Mouse (Mus musculus): ENCODE results near the gene Rbm34.

Gene Rbm34

GRCm38 (mm10) chr8:126961516-126961915, 9.4 kb downstream of the Rbm34 start:
- no peak for DNase-seq (ENCODE audit: low spot score in 2 of 2)

GRCm38 (mm10) chr8:126951900-126952636, 18.8 kb downstream of the Rbm34 start:
- DNase-seq (ENCODE audit: low spot score in 2 of 2): no peak

GRCm38 (mm10) chr8:126949527-126949926, 21.3 kb downstream of the Rbm34 start:
- DNase-seq (ENCODE audit: low spot score in 2 of 2): no peak

GRCm38 (mm10) chr8:126946444-126946843, 24.4 kb downstream of the Rbm34 start:
- no peak for DNase-seq (ENCODE audit: low spot score in 2 of 2)

GRCm38 (mm10) chr8:126945730-126946163, 25.1 kb downstream of the Rbm34 start, which contains the start of gene Tomm20:
Tomm20 (minus strand) TSS chr8:126945844.
- peak; percentile 96 to 98 for DNase-seq (ENCODE audit: low spot score in 2 of 2)

- DNase-seq (ENCODE audit: low spot score in 2 of 2): peak in 1 of 2 experiments; percentile 26
These were observed 25.8 kb downstream of the Rbm34 start for GRCm38 (mm10) chr8:126944781-126945691.

GRCm38 (mm10) chr8:126943565-126943964, 27.3 kb downstream of the Rbm34 start:
- DNase-seq (ENCODE audit: low spot score in 2 of 2): no peak

- DNase-seq (ENCODE audit: low spot score in 2 of 2): no peak
These were observed 33.5 kb downstream of the Rbm34 start for GRCm38 (mm10) chr8:126937337-126937736.

- no peak for DNase-seq (ENCODE audit: low spot score in 2 of 2)
These were observed 34.9 kb downstream of the Rbm34 start for GRCm38 (mm10) chr8:126935932-126936331.

GRCm38 (mm10) chr8:126935387-126935786, 35.5 kb downstream of the Rbm34 start:
- no peak for DNase-seq (ENCODE audit: low spot score in 2 of 2)

- no peak for DNase-seq (ENCODE audit: low spot score in 2 of 2)
These were observed 38.2 kb downstream of the Rbm34 start for GRCm38 (mm10) chr8:126932656-126933055.

GRCm38 (mm10) chr8:126932249-126932648, 38.6 kb downstream of the Rbm34 start:
- DNase-seq (ENCODE audit: low spot score in 2 of 2): no peak

GRCm38 (mm10) chr8:126931720-126932119, 39.2 kb downstream of the Rbm34 start:
- no peak for DNase-seq (ENCODE audit: low spot score in 2 of 2)

- peak in 1 of 2 experiments; percentile 72 for DNase-seq (ENCODE audit: low spot score in 2 of 2)
These were observed 41.2 kb downstream of the Rbm34 start for GRCm38 (mm10) chr8:126929607-126930161.

- no peak for DNase-seq (ENCODE audit: low spot score in 2 of 2)
These were observed 41.9 kb downstream of the Rbm34 start for GRCm38 (mm10) chr8:126928755-126929505.

- no peak for DNase-seq (ENCODE audit: low spot score in 2 of 2)
These were observed 42.8 kb downstream of the Rbm34 start for GRCm38 (mm10) chr8:126928028-126928427.

GRCm38 (mm10) chr8:126927058-126927457, 43.8 kb downstream of the Rbm34 start:
- DNase-seq (ENCODE audit: low spot score in 2 of 2): no peak

GRCm38 (mm10) chr8:126922981-126923380, 47.9 kb downstream of the Rbm34 start:
- DNase-seq (ENCODE audit: low spot score in 2 of 2): no peak

GRCm38 (mm10) chr8:126921432-126921831, 49.4 kb downstream of the Rbm34 start:
- DNase-seq (ENCODE audit: low spot score in 2 of 2): no peak

GRCm38 (mm10) chr8:126920845-126921244, 50.0 kb downstream of the Rbm34 start:
- DNase-seq (ENCODE audit: low spot score in 2 of 2): peak; percentile 52 to 77

- no peak for DNase-seq (ENCODE audit: low spot score in 2 of 2)
These were observed 50.5 kb downstream of the Rbm34 start for GRCm38 (mm10) chr8:126920386-126920785.
